Mouse (Mus musculus): ENCODE results near the gene Kctd21. TPM values are rescaled to one million over a fixed set of nuclear protein-coding genes. Genes with fewer than 3 reads are reported as not detected.

Gene Kctd21
- polyA plus RNA-seq, 1 experiment from 2014 or later: 14.3 TPM

GRCm38 (mm10) chr7:97309461-97310340, 22.4 kb upstream of the Kctd21 start:
- WGBS (ENCODE audit: missing documents): 91% methylated on average over 4 of the region's 4 CpGs
- Histone ChIP-seq H3K79me2 (ENCODE audit: inconsistent target) (no peaks in the 10 kb centered on the region), H3K27ac (no peak overlapping the region), H3K36me3 (ENCODE audit: inconsistent target) (peaks cover 98% of the 10 kb centered on the region), H3K4me3 (ENCODE audit: inconsistent target) (no peak overlapping the region)

- 92% methylated on average over 3 of the region's 3 CpGs for WGBS (ENCODE audit: missing documents)
- peaks cover 93% of the 10 kb centered on the region for H3K36me3 ChIP-seq (ENCODE audit: inconsistent target)
- H3K79me2 ChIP-seq (ENCODE audit: inconsistent target): no peaks in the 10 kb centered on the region
- H3K4me3 ChIP-seq (ENCODE audit: inconsistent target): no peak overlapping the region
- no peak overlapping the region for H3K27ac ChIP-seq
Observed at GRCm38 (mm10) chr7:97310341-97310635, 21.8 kb upstream of the Kctd21 start.

- Histone ChIP-seq H3K36me3 (ENCODE audit: inconsistent target) (peaks cover 80% of the 10 kb centered on the region), H3K79me2 (ENCODE audit: inconsistent target) (no peaks in the 10 kb centered on the region), H3K4me3 (ENCODE audit: inconsistent target) (no peak overlapping the region), H3K27ac (no peak overlapping the region)
- 95% methylated on average over 11 of the region's 14 CpGs for WGBS (ENCODE audit: missing documents)
Observed at GRCm38 (mm10) chr7:97311620-97312019, 20.5 kb upstream of the Kctd21 start.

GRCm38 (mm10) chr7:97312196-97312595, 19.9 kb upstream of the Kctd21 start:
- 92% methylated on average over 17 of the region's 17 CpGs for WGBS (ENCODE audit: missing documents)

GRCm38 (mm10) chr7:97312856-97313255, 19.3 kb upstream of the Kctd21 start:
- Histone ChIP-seq H3K79me2 (ENCODE audit: inconsistent target) (no peaks in the 10 kb centered on the region), H3K4me3 (ENCODE audit: inconsistent target) (no peak overlapping the region), H3K27ac (no peak overlapping the region), H3K36me3 (ENCODE audit: inconsistent target) (peaks cover 67% of the 10 kb centered on the region)
- whole genome bisulfite sequencing (ENCODE audit: missing documents): 94% methylated on average over 6 of the region's 6 CpGs

More at GRCm38 (mm10) chr7:97312196-97312595, 19.9 kb upstream of the Kctd21 start:
- no peak overlapping the region for H3K4me3 ChIP-seq (ENCODE audit: inconsistent target)
- H3K79me2 ChIP-seq (ENCODE audit: inconsistent target): no peaks in the 10 kb centered on the region
- H3K27ac ChIP-seq: no peak overlapping the region
- H3K36me3 ChIP-seq (ENCODE audit: inconsistent target): peaks cover 74% of the 10 kb centered on the region

- peaks cover 61% of the 10 kb centered on the region for H3K36me3 ChIP-seq (ENCODE audit: inconsistent target)
- WGBS (ENCODE audit: missing documents): 77% methylated on average over 7 of the region's 7 CpGs
- H3K79me2 ChIP-seq (ENCODE audit: inconsistent target): no peaks in the 10 kb centered on the region
- H3K27ac ChIP-seq: no peak overlapping the region
- no peak overlapping the region for H3K4me3 ChIP-seq (ENCODE audit: inconsistent target)
Observed at GRCm38 (mm10) chr7:97313364-97313995, 18.6 kb upstream of the Kctd21 start.

- 98% methylated on average over 5 of the region's 5 CpGs for WGBS (ENCODE audit: missing documents)
- no peaks in the 10 kb centered on the region for H3K79me2 ChIP-seq (ENCODE audit: inconsistent target)
- no peak overlapping the region for H3K27ac ChIP-seq
- H3K4me3 ChIP-seq (ENCODE audit: inconsistent target): no peak overlapping the region
- H3K36me3 ChIP-seq (ENCODE audit: inconsistent target): peaks cover 57% of the 10 kb centered on the region
Observed at GRCm38 (mm10) chr7:97314646-97315045, 17.5 kb upstream of the Kctd21 start.

- H3K36me3 ChIP-seq (ENCODE audit: inconsistent target): peaks cover 57% of the 10 kb centered on the region
- H3K27ac ChIP-seq: no peak overlapping the region
- no peaks in the 10 kb centered on the region for H3K79me2 ChIP-seq (ENCODE audit: inconsistent target)
- no peak overlapping the region for H3K4me3 ChIP-seq (ENCODE audit: inconsistent target)
- WGBS (ENCODE audit: missing documents): 83% methylated on average over 6 of the region's 6 CpGs
Observed at GRCm38 (mm10) chr7:97315656-97316055, 16.5 kb upstream of the Kctd21 start.

GRCm38 (mm10) chr7:97317706-97318105, 14.4 kb upstream of the Kctd21 start:
- 83% methylated on average over 3 of the region's 3 CpGs for WGBS (ENCODE audit: missing documents)
- no peak overlapping the region for H3K27ac ChIP-seq
- H3K79me2 ChIP-seq (ENCODE audit: inconsistent target): no peaks in the 10 kb centered on the region
- H3K4me3 ChIP-seq (ENCODE audit: inconsistent target): no peak overlapping the region
- H3K36me3 ChIP-seq (ENCODE audit: inconsistent target): peaks cover 52% of the 10 kb centered on the region

GRCm38 (mm10) chr7:97324342-97324741, 7.8 kb upstream of the Kctd21 start:
- Histone ChIP-seq H3K27ac (no peak overlapping the region), H3K4me3 (ENCODE audit: inconsistent target) (no peak overlapping the region), H3K79me2 (ENCODE audit: inconsistent target) (no peaks in the 10 kb centered on the region), H3K36me3 (ENCODE audit: inconsistent target) (peaks cover 44% of the 10 kb centered on the region)
- 92% methylated on average over 8 of the region's 8 CpGs for WGBS (ENCODE audit: missing documents)

GRCm38 (mm10) chr7:97325156-97325985, 6.8 kb upstream of the Kctd21 start:
- 30% methylated on average over 88 of the region's 96 CpGs for WGBS (ENCODE audit: missing documents)

GRCm38 (mm10) chr7:97327376-97327775, 4.8 kb upstream of the Kctd21 start:
- Histone ChIP-seq H3K36me3 (ENCODE audit: inconsistent target) (peaks cover 17% of the 10 kb centered on the region; the same call in 1 of the 2 replicates), H3K79me2 (ENCODE audit: inconsistent target) (peaks cover under 1% of the 10 kb centered on the region; the same call in 1 of the 2 replicates), H3K4me3 (ENCODE audit: inconsistent target) (no peak overlapping the region), H3K27ac (no peak overlapping the region)
- 88% methylated on average over 4 of the region's 4 CpGs for WGBS (ENCODE audit: missing documents)

More at GRCm38 (mm10) chr7:97325156-97325985, 6.8 kb upstream of the Kctd21 start:
- Histone ChIP-seq H3K4me3 (ENCODE audit: inconsistent target) (no peak overlapping the region), H3K27ac (no peak overlapping the region), H3K36me3 (ENCODE audit: inconsistent target) (peaks cover 34% of the 10 kb centered on the region), H3K79me2 (ENCODE audit: inconsistent target) (no peaks in the 10 kb centered on the region)

- no peak overlapping the region for H3K4me3 ChIP-seq (ENCODE audit: inconsistent target)
- H3K36me3 ChIP-seq (ENCODE audit: inconsistent target): peaks cover 9% of the 10 kb centered on the region; the same call in 1 of the 2 replicates
- peaks cover 9% of the 10 kb centered on the region; the same call in 1 of the 2 replicates for H3K79me2 ChIP-seq (ENCODE audit: inconsistent target)
- WGBS (ENCODE audit: missing documents): 92% methylated on average over 13 of the region's 13 CpGs
- no peak overlapping the region for H3K27ac ChIP-seq
Observed at GRCm38 (mm10) chr7:97328891-97329588, 3.1 kb upstream of the Kctd21 start.

GRCm38 (mm10) chr7:97329676-97330075, 2.5 kb upstream of the Kctd21 start:
- peaks cover 9% of the 10 kb centered on the region; the same call in 1 of the 2 replicates for H3K79me2 ChIP-seq (ENCODE audit: inconsistent target)
- no peak overlapping the region for H3K4me3 ChIP-seq (ENCODE audit: inconsistent target)
- no peak overlapping the region for H3K27ac ChIP-seq
- WGBS (ENCODE audit: missing documents): 89% methylated on average over 3 of the region's 3 CpGs
- peaks cover 3% of the 10 kb centered on the region; the same call in 1 of the 2 replicates for H3K36me3 ChIP-seq (ENCODE audit: inconsistent target)
